Mouse (Mus musculus) brain, embryonic 18.5 days (tissue): ENCODE measurements around the gene Itpripl2.

ENCODE experiments used
- DNase-seq: peaks from one replicate; pipeline ENCODE4 v3.0.0-alpha.2; 2012; ENCODE audit warnings: low read depth, low spot score

The Itpripl2 gene

DNA sequence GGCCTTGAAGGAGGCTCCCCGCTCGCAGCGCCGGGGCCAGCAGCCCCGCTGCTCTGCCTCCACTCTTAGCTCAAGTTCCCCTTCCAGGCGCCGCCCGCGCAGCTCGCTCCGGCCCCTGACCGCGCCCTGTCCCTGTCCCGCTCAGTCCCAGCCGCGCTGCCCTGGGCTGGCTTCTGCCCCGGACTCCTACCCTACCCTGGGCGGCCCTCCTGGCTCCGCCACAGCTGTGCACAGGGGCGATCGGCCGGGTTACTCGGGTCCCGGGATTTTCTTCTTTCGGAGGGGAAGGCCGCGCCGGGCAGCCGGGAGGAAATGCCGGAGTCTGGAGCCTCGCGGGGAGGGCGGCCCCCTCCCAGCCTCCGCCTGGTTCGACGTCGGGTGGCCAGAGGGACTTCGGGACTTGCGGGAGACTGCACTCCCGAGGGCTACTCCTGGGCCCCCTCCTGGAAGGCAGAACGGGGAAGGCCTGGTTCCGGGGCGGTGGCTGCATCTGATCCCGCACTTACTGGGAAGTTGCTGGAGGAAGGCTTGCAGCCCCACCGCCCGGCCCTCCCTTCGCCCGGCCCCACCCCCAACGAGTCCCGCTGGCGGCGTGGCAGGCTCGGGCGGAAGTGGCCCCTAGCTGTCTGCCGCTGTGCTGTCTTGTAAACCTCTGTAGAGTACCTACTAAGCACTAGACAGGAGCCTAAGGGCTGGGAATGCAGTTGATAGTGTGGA, at the start of gene Itpripl2:
TSS of gene Itpripl2 (minus strand) at position 545 of the 717 bp plus-strand sequence.
- DNase-seq: no peak

DNA sequence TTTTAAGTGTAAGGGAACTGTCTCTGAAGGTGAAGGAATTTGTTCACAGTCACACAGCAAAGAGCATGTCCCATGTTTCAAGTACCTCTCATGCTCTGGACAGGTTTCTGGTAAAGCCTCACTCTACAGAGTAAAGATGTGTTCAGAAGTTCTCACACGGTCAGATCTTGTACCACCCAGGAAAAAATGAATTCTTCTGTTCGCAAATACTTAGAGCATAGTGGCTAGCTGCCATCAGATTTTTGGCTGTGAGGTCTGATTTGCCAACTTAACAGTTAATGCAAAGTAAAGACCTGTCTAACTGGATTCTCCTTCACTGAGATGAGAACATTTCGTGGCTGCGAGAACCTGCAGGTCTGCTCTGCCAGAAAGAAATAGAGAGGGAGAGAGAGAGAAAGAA, 43.3 kb upstream of the Itpripl2 start:
- no peak for DNase-seq

DNA sequence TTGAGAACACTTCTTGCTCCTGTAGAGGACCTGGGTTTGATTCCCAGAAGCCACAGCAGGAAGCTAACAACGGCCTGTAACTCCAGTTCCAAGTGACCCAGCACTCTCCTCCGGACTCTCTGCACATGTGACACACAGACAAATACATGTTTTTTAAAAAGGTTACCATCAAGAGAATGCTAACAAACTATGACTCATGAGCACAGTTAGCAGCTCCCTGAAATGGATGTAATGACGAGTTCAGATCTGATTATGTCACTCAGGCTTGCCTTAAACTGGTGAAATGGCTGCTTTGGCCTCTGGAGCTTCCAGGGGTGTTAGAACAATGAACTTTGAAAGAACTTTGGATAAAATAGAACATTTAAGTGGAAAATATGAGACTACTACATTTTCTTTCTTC, 42.6 kb upstream of the Itpripl2 start:
- DNase-seq: no peak

GRCm38 (mm10) chr7:118533178-118533578, 41.4 kb upstream of the Itpripl2 start, which contains the start of gene Coq7:
Gene Coq7, minus strand, starts transcription at chr7:118533356.
- peak; percentile 98 for DNase-seq

- peak; percentile 91 for DNase-seq
Measured at GRCm38 (mm10) chr7:118532519-118533177, 40.9 kb upstream of the Itpripl2 start.

- DNase-seq: no peak
Measured at GRCm38 (mm10) chr7:118526967-118527366, 35.2 kb upstream of the Itpripl2 start.

- no peak for DNase-seq
Measured at GRCm38 (mm10) chr7:118522077-118522476, 30.3 kb upstream of the Itpripl2 start.

- no peak for DNase-seq
Measured at GRCm38 (mm10) chr7:118519661-118520060, 27.9 kb upstream of the Itpripl2 start.

DNA sequence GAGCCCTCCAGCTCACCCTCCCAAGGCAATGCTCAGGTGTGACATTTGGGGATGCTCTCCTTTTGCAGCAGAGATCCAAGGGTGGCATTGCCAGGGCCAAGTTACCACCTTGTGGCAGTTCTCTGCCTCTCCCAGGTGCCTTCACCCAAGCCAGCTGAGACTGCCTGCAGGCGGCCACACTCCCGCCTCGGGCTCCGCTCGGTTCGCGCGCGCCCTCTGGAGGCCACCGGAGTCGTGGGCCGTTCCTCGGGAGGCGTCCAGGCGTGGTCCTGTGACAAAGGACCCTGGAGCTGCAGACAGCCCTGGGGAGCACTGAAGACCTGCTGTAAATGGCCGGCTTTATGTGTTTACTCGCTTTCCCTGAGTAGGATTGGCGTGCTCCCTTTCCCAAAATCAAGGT, 26.9 kb upstream of the Itpripl2 start:
- DNase-seq: no peak

DNA sequence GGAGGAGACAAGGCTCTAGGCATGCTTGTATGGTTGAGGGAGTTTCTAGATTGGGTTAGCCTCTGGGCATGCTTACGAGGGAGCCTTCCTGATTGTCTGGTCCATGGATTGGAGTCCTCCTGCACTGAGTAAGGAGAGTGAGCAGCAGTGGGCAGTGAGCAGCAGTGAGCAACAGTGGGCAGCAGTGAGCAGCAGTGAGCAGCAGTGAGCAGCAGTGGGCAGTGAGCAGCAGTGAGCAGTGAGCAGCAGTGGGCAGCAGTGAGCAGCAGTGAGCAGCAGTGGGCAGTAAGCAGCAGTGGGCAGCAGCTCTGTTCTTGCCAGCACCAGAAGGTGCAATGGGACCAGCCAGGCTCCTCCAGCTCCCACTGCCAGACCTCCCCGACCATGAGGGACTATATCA, 26.0 kb upstream of the Itpripl2 start:
- no peak for DNase-seq

DNA sequence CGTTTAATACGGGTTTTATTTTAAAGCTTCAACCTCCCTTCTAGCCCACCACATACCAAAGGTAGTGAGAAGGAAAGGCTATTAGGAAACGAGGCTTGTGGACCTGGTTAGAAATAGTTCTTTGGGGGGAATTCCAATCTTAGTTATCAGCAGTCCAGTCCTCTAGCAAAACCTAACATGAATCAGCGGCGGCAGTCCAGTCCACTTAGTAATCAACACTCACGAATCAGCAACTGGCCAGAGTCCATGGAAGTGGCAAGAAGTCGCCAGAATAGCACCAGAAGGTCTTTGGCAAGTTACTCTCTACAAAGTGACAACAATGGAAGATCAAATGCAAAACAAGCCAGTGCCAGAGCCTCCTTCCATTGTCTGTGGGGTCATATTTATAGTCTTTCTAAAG, 16.8 kb upstream of the Itpripl2 start:
- no peak for DNase-seq

GRCm38 (mm10) chr7:118503844-118504243, 12.1 kb upstream of the Itpripl2 start:
- DNase-seq: no peak

DNA sequence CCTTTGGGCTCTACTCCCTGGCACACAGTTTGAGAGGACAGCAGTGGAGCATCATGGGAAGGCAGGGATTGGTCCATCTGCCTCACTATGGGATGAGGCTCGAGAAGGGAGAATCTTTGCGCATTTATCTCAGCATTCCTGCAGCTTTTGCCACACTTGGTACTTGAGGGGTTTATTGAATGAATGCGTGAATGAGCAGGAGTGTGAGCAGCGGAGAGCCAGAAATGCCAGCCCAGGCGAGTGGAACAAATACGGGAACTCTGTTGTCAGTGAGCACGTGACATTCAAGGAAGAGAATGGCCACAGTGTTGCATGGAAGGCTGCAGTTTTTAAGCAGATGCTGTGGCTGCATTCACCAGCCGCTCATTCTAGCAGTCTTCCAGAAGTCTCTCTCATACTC, 10.6 kb upstream of the Itpripl2 start:
- DNase-seq: no peak

DNA sequence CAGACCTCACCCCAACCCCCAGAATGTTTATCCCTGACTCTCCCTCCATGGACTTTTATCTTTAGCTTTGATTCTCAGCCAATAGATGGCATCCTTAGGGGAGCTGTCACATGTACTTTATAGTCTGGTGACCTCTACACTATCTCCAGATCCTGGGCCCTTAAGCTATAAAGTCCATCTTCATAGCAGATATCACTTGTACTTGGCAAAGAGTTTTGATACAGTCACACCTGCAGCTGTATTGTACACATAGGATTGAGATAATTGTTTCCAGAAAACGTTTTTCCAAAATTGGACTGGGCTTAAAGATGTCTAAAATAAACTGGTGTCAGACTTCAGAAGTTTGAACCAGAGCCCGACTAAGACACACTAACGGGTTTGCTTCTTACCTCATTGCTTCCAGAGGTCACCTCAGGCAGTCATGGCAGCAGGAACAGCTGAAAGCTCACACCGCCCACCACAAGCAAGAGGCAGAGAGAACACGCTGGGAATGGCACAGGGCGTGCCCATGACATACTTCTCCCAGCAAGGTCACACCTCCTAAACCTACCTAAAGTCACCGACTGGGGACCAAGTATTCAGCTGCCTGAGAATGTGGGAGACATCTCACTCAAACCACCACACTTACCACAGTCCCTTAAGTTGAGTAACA, 8.1 kb upstream of the Itpripl2 start:
- DNase-seq: no peak

GRCm38 (mm10) chr7:118498984-118499783, 7.4 kb upstream of the Itpripl2 start:
- no peak for DNase-seq

GRCm38 (mm10) chr7:118494892-118495579, 3.3 kb upstream of the Itpripl2 start:
- no peak for DNase-seq

- DNase-seq: no peak
Measured at GRCm38 (mm10) chr7:118493892-118494291, 2.1 kb upstream of the Itpripl2 start.

- no peak for DNase-seq
Measured at GRCm38 (mm10) chr7:118490666-118491430, 927 bp downstream of the Itpripl2 start.

- no peak for DNase-seq
Measured at GRCm38 (mm10) chr7:118489706-118490665, 1.8 kb downstream of the Itpripl2 start.
